Comparison of ENCODE assay signal across 19 mouse cellular contexts in genomic region chr4:47322315-47322714, GRCm38 (mm10). TPM values are rescaled to one million over a fixed set of nuclear protein-coding genes. Genes with fewer than 3 reads are reported as not detected.
DNase-seq lines count a peak whose midpoint lies in the region; ATAC-seq lines count a peak whose summit lies in the region.
"Had no signal": no experiment of that assay in that cellular context is flagged by ENCODE, and none has a peak within 500 bp of the region (broad histone marks: within the 10 kb centered on the region; RNA-seq: fewer than 3 reads in every experiment).

No protein-coding gene starts in this region.

- DNase-seq in spleen, postnatal 36 days (ENCODE audit: low spot score in 2 of 2) = peak; percentile 54 to 68
- no peak for DNase-seq in spleen, adult 18-20 months
- DNase-seq in thymus, postnatal 0 days (ENCODE audit: low spot score) = peak; percentile 63
- no peak for DNase-seq in left cerebral cortex, postnatal 14 days (ENCODE audit: low spot score in 2 of 2)
- no peak for DNase-seq in layer of hippocampus, postnatal 25 days (ENCODE audit: extremely low spot score in 1 of 2, low spot score in 1 of 2)
- no peak for DNase-seq in testis, postnatal 14 days (ENCODE audit: low spot score)
- no peak for DNase-seq in urinary bladder, postnatal 36 days (ENCODE audit: low spot score in 2 of 2)
- DNase-seq: adrenal gland, postnatal 25 days; cerebellum, adult 11 months; cerebellum, postnatal 25 days; gastrocnemius, postnatal 10 days; heart, adult 18-20 months; heart, postnatal 36 days; lung, adult 18-20 months; lung, postnatal 14 days; right cerebral cortex, postnatal 25 days had no signal

- intact Hi-C loops in left cerebral cortex, postnatal 14 days (cut with DNase I) = no loop called here

- ATAC-seq in inflammation-experienced regulatory T-cells, adult 6 months = peak; percentile 81
- ATAC-seq: intestine, postnatal 0 days; midbrain, embryonic 15.5 days had no signal

RNA-seq across cellular contexts. Expression of gene Tgfbr1, which starts 30.7 kb away (rescaled TPM):
- polyA plus RNA-seq in inflammation-experienced regulatory T-cells, adult 6 months (2017; shearing (Covaris generic)) = 10 to 100 TPM; 15.9 to 38.6 (median 37.9) TPM
- 25.7 and 26.6 TPM in 2 replicates for polyA plus RNA-seq in thymus, postnatal 0 days (2015; fragmentation: Nextera tagmentation; extraction: Ambion mirVana)
- total RNA-seq in left cerebral cortex, postnatal 14 days (2021) = 10 to 100 TPM; 16.8 to 19.3 TPM
- 10 to 100 TPM; 25.2 to 28.4 TPM for total RNA-seq in layer of hippocampus, postnatal 25 days (2021)

Comparison
In these comparisons a context has a peak if more than half of its experiments do, and no peak if none do; other contexts are left out.
1. DNase-seq: peak in spleen, postnatal 36 days (2 of 2) and thymus, postnatal 0 days (single experiment); none in spleen, adult 18-20 months (0 of 2), left cerebral cortex, postnatal 14 days (0 of 2), layer of hippocampus, postnatal 25 days (0 of 2), testis, postnatal 14 days (single experiment) and urinary bladder, postnatal 36 days (0 of 2).